7 mouse cellular contexts compared by ENCODE assay signal in the genomic region with DNA sequence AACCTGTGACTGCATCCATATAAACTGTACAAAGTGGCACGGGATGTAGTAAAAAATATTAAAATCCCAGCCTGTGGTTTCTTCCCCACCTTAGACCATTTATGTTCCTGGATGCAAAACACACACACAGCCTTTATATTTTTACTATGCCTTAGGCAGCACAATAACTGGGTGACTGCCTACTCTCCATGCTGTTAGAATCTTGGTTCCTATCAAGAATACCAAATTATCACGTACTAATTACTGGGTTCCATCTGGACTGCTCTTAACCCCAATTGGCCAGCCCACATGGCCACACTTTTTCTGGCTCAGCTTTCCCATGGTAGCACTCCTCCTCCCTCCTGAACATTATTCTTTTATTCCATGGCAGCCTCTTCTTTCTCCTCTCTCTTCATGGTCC.
DNase-seq lines count a peak whose midpoint lies in the region; ATAC-seq and TF ChIP-seq lines count a peak whose summit lies in the region.
"Not testable (repeated sequence)": the region's sequence is repeated elsewhere in the genome, so short reads cannot be mapped to it uniquely, and the experiment has no call there.

No protein-coding gene starts in this region.

- H3K27me3 ChIP-seq in forebrain, embryonic 11.5 days (ENCODE audit: control insufficient read depth, insufficient read depth, low read length); forebrain, embryonic 14.5 days (replicated peaks; ENCODE audit: control insufficient read depth, insufficient read depth, low read length); forebrain, postnatal 0 days (ENCODE audit: insufficient read depth, low read length); hindbrain, postnatal 0 days (ENCODE audit: insufficient read depth, low read length); limb, embryonic 12.5 days; midbrain, postnatal 0 days (ENCODE audit: insufficient read depth, low read length); neural tube, embryonic 15.5 days (replicated peaks): not testable (repeated sequence)

- DNase-seq in forebrain, embryonic 11.5 days (ENCODE audit: low spot score); midbrain, postnatal 0 days (ENCODE audit: low spot score): not testable (repeated sequence)
- peak; percentile 56 for DNase-seq in forebrain, embryonic 14.5 days (ENCODE audit: low spot score)
- peak; percentile 9 for DNase-seq in forebrain, postnatal 0 days
- DNase-seq in hindbrain, postnatal 0 days (ENCODE audit: low spot score): peak; percentile 0

- H3K4me3 ChIP-seq in forebrain, embryonic 11.5 days (ENCODE audit: low read depth, low read length); forebrain, embryonic 14.5 days (ENCODE audit: low read depth, low read length); forebrain, postnatal 0 days (ENCODE audit: low read depth, low read length); hindbrain, postnatal 0 days (ENCODE audit: low read length); limb, embryonic 12.5 days (replicated peaks); midbrain, postnatal 0 days (ENCODE audit: low read depth, low read length); neural tube, embryonic 15.5 days (replicated peaks): not testable (repeated sequence)

- H3K27ac ChIP-seq in forebrain, embryonic 11.5 days (ENCODE audit: low read depth, low read length); forebrain, embryonic 14.5 days (ENCODE audit: low read depth, low read length); forebrain, postnatal 0 days (ENCODE audit: low read depth, low read length); hindbrain, postnatal 0 days; limb, embryonic 12.5 days; midbrain, postnatal 0 days (ENCODE audit: low read depth, low read length): not testable (repeated sequence)
- peak overlapping the region; percentile 23; the same call in 1 of the 2 replicates for H3K27ac ChIP-seq in neural tube, embryonic 15.5 days (replicated peaks)

- H3K4me2 ChIP-seq in forebrain, embryonic 11.5 days (ENCODE audit: low read depth, low read length, severe bottlenecking); forebrain, embryonic 14.5 days (ENCODE audit: low read length); forebrain, postnatal 0 days (ENCODE audit: low read depth); hindbrain, postnatal 0 days (ENCODE audit: low read depth, low read length); limb, embryonic 12.5 days; midbrain, postnatal 0 days (ENCODE audit: low read depth, low read length, poor library complexity, severe bottlenecking); neural tube, embryonic 15.5 days: not testable (repeated sequence)

- H3K9me3 ChIP-seq in forebrain, embryonic 11.5 days (ENCODE audit: control insufficient read depth, low read length); forebrain, embryonic 14.5 days (replicated peaks; ENCODE audit: control insufficient read depth, low read length); forebrain, postnatal 0 days (ENCODE audit: low read length); hindbrain, postnatal 0 days (ENCODE audit: low read length); limb, embryonic 12.5 days; midbrain, postnatal 0 days (ENCODE audit: low read length); neural tube, embryonic 15.5 days (replicated peaks): not testable (repeated sequence)

- H3K36me3 ChIP-seq in forebrain, embryonic 11.5 days (ENCODE audit: control insufficient read depth, insufficient read depth, low read length); forebrain, embryonic 14.5 days (ENCODE audit: control insufficient read depth, insufficient read depth, low read length); forebrain, postnatal 0 days (ENCODE audit: insufficient read depth); hindbrain, postnatal 0 days (ENCODE audit: insufficient read depth, low read length); limb, embryonic 12.5 days; midbrain, postnatal 0 days (ENCODE audit: insufficient read depth, low read length); neural tube, embryonic 15.5 days: not testable (repeated sequence)

- 65% methylated on average over 2 of the region's 2 CpGs for WGBS in forebrain, embryonic 11.5 days
- 16% methylated on average over 2 of the region's 2 CpGs for WGBS in forebrain, embryonic 14.5 days
- 33% methylated on average over 2 of the region's 2 CpGs for WGBS in forebrain, postnatal 0 days
- WGBS in hindbrain, postnatal 0 days: 73% methylated on average over 2 of the region's 2 CpGs
- WGBS in limb, embryonic 12.5 days: 41% methylated on average over 2 of the region's 2 CpGs
- WGBS in midbrain, postnatal 0 days: 64% methylated on average over 2 of the region's 2 CpGs
- 54% methylated on average over 2 of the region's 2 CpGs for WGBS in neural tube, embryonic 15.5 days

- peak; percentile 64 for ATAC-seq in forebrain, embryonic 11.5 days (replicated peaks; ENCODE audit: low FRiP score)
- peak; percentile 92 for ATAC-seq in forebrain, embryonic 14.5 days
- peak; percentile 73 for ATAC-seq in forebrain, postnatal 0 days
- ATAC-seq in hindbrain, postnatal 0 days: not testable (repeated sequence)
- ATAC-seq in limb, embryonic 12.5 days (ENCODE audit: insufficient number of reproducible peaks, insufficient read depth, low FRiP score, low TSS enrichment, low read depth): peak; percentile 44; the same call in 1 of the 2 replicates
- ATAC-seq in midbrain, postnatal 0 days (ENCODE audit: low FRiP score): 0 out of 2 replicates have a peak, but pooled peaks have one; percentile 31
- peak; percentile 50; the same call in 1 of the 2 replicates for ATAC-seq in neural tube, embryonic 15.5 days (ENCODE audit: low FRiP score)

- not testable (repeated sequence) for TF ChIP-seq CTCF in forebrain, postnatal 0 days (IDR thresholded peaks at IDR 0.05; ENCODE audit: low read depth); hindbrain, postnatal 0 days (IDR thresholded peaks at IDR 0.05; ENCODE audit: low read depth); midbrain, postnatal 0 days (IDR thresholded peaks at IDR 0.05)

- H3K9ac ChIP-seq in forebrain, embryonic 11.5 days (ENCODE audit: low read length); forebrain, embryonic 14.5 days (ENCODE audit: low read length); forebrain, postnatal 0 days; hindbrain, postnatal 0 days (replicated peaks; ENCODE audit: low read length); limb, embryonic 12.5 days (replicated peaks); midbrain, postnatal 0 days (replicated peaks; ENCODE audit: low read length, poor library complexity, severe bottlenecking); neural tube, embryonic 15.5 days (replicated peaks): not testable (repeated sequence)

- not testable (repeated sequence) for H3K4me1 ChIP-seq in forebrain, embryonic 11.5 days (replicated peaks; ENCODE audit: control insufficient read depth, insufficient read depth, low read length); forebrain, embryonic 14.5 days (ENCODE audit: control insufficient read depth, insufficient read depth, low read length); forebrain, postnatal 0 days (ENCODE audit: insufficient read depth); hindbrain, postnatal 0 days (ENCODE audit: insufficient read depth, low read length); limb, embryonic 12.5 days (replicated peaks); midbrain, postnatal 0 days (ENCODE audit: insufficient read depth, low read length); neural tube, embryonic 15.5 days
